Mouse (Mus musculus): ENCODE results near the gene Hilpda.

- TF ChIP-seq POLR2A (IDR thresholded peaks at IDR 0.05; ENCODE audit: low read depth, low read length) (no peak), CTCF (conservative IDR thresholded peaks at IDR 0.05; ENCODE audit: insufficient read depth, insufficient read length, low read depth, low read length) (no peak)
These were observed 42.9 kb upstream of the Hilpda start for GRCm38 (mm10) chr6:29229265-29229913.
